Mouse (Mus musculus) cerebellum, postnatal 4 days (tissue): ENCODE data around the gene Lsm10.
A peak's percentile ranks its signal among the peaks of the same experiment; 100 is the strongest.
"Not testable (repeated sequence)": the region's sequence is repeated elsewhere in the genome, so short reads cannot be mapped to it uniquely, and the experiment has no call there.

Experiments
- DNase-seq, 2 experiments: peaks; one replicate each; pipeline ENCODE4 v3.0.0; 2022; ENCODE audit warnings: low spot score in 2 of 2, mixed read lengths in 1 of 2

Gene Lsm10

DNA sequence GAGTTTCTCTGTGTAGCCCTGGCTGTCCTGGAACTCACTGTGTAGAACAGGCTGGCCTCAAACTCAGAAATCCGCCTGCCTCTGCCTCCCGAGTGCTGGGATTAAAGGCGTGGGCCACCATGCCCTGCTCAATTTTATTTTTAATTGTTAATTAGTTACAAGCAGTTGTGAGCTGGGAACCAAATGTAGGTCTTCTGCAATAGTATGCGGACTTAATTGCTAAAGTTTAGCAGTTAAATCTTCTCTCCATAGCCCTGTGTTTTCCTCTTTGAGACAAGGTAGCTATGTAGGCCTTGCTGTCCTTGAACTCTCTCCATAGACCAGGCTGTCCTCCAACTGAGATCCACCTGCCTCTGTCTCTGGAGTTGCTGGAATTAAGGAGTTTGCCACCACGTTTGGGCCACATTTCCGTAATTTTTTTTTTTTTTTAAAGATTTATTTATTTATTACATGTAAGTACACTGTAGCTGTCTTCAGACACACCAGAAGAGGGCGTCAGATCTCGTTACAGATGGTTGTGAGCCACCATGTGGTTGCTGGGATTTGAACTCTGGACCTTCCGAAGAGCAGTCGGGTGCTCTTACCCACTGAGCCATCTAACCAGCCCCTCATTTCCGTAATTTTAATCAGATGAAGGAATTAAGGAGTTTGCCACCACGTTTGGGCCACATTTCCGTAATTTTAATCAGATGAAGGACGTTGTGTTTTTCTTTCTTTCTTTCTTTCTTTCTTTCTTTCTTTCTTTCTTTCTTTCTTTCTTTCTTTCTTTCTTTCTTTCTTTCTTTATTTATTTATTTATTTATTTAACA is 597 bp upstream of the Lsm10 start:
- not testable (repeated sequence) for DNase-seq

DNA sequence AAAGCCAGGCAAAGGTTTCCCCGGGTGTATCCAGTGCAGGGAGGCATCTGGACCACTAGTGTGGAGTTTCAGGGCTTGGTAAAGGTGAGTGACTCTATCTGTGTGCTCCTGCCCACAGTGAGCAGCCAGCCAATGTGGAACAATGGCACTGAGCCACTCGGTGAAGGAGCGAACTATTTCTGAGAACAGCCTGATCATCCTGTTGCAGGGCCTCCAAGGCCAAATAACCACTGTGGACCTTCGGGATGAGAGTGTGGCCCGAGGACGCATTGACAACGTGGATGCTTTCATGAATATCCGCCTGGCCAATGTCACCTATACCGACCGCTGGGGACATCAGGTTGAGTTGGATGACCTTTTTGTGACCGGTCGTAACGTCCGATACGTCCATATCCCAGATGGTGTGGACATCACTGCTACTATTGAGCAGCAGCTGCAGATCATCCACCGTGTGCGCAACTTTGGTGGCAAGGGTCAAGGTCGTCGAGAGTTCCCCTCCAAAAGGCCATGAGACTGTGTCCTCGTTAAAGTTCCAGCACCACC is 1.4 kb downstream of the Lsm10 start:
- DNase-seq = no peak

DNA sequence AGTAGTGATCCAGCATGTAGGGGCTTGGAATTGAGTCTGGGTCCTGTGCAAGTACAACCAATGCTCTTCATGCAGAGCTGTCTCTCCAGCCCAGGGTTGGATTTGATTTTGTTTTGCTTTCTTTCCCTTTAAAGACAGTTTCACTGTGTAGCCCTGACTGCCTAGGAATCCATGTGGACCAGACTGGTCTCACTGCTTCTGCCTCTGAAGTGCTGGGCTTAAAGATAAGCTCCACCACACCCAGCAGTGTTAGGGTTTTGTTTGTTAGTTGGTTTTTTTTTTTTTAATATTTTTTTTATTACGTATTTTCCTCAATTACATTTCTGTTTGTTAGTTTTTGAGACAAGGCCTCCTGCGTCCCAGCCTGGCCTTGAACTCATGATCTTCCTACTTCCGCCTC is 2.9 kb downstream of the Lsm10 start:
- no peak for DNase-seq

DNA sequence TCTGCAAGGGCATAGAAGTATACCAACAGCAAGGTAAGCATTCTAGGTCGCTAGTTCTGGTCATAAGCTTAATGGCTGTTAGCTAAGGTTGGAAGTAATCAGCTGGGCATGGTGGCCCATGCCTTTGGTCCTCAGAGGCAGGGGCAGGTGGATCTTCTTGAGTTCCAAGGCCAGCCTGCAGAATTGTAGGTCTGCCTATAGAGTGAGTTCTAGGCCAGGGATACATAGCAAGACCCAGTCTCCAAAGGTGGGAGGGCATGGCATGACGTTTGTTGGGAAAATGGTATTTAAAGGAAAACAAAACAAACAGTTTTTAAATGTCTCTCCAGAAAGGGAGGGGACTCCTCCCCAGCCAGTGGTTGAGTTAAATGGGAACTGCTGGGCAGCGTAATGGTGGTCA is 4.3 kb downstream of the Lsm10 start:
- no peak for DNase-seq

DNA sequence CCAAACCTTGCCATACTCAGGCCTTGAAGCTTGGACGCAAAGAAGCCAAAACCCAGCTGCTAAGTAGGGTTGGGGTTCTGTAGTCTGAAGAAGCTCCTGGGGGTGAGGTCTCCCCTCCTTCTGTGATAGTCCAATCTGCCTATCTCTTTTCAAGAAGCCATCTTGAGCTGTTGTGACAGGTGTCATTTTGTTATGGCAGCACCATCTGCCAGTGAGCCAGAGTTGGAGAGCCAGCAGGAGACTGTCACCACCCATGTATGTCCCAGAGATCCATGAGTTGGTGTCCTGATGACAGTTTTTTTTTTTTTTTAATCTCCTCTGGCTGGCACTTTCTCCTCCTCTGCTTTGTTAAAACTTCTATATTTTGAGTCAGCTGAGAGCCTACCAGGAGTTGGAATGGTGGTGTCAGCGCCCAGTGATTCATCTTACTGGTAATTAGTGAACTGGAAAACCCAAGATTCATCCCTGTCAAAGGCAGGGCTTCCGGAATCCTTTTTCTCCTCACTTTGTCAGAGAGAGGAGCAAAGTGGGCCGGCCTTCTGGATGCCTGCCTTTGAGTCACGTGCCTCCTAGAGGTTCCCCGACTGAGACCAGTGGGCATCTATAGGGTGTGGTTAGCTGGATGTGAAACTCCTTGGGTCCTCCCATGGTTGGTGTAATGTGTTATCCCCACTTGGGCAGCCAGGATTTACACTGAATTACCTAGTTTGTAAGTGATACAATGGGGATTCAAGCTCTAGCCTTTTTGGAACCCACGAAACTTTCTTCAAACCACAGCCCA is 5.8 kb downstream of the Lsm10 start:
- no peak for DNase-seq

DNA sequence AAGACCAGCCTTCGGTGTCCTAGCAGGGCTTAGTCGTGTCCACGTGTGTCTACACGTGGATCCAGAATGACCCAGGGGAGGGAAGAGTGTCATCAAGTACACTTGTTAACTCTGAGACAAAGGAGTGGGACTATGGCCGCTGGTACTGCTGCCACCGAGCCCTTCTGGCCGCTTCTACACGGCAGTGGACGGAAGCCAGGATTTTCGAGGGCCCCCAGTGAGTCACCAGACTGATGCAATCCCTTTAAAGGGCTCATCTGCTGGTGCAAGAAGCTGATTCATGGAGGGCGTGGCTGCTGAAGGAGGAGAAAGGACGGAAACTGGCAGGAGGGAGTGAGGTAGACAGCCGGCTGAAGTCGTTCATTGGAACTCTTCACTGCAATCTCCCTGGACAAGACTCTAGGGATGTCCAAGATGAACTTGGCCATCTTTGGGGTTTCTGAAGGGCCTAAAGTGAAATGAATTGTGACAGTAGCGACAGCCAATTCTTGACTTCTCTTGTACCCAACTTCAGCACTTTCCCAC is 6.7 kb downstream of the Lsm10 start:
- peak; percentile 44 to 80 for DNase-seq

DNA sequence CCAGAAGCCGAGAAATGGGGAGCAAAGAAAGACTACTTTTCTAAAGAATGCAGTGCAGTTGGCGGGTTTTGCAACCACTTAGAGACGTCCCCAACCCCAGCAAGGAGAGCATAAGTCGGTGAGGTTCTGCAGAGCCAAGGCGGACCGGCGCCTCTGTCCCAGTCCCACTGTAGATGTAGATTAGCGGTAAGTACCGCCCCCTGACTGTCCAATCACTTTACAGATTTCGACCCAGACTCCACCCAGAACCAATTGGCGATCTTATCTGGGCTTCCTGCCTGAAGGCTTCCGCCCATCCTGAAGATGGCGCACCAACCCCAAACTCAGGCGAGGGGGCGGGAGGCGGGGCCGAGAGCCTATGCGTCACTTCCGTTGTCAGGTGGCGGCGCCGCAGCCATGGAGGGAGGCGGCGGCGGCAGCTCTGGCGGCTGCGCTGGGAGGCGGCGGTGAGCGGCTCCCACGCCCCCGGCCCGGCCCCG is 7.2 kb downstream of the Lsm10 start, which contains the start of gene Stk40:
Gene Stk40, plus strand, starts transcription at position 368 of the 479 bp plus-strand sequence.
- peak; percentile 89 to 96 for DNase-seq

DNA sequence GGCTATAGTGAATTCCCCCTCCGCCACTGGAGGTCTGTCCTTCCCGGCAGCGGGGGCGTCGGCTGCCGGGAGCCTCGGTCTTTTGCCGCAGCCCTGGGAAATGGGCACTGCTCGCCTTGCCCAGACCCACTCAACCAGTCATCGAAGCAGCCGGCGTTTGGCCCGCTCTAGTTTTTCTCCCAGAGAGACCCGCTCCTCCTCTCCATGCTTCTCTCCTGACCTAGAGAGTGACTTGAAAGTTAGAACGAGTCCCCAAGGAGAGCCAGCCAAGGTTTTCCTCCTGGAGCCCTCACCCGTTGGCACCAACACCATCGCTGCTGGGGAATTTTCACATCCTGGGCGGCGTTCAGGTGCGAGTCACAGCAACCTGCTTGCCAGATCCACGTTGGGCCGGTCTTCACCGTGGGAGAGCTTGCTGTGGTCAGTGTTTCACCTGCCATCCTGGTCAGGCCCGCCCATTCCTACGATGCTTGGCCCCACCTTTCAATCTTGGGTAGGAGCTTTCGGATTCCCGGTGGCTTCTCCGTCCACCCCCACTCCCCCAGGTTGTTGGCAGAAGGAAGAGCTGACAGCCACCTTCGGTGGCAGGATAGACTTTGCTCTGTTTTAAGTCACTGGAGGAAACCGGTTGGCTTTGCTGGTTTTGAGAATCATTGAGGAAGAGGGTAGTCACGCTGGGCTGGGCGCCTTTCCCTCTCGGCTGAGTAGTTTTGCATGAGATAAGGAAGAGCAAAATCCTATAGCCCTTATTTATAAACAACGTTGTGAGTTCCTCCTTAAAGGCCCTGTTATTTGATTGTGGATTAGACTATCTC is 8.0 kb downstream of the Lsm10 start:
- peak in 1 of 2 experiments; percentile 44 for DNase-seq

DNA sequence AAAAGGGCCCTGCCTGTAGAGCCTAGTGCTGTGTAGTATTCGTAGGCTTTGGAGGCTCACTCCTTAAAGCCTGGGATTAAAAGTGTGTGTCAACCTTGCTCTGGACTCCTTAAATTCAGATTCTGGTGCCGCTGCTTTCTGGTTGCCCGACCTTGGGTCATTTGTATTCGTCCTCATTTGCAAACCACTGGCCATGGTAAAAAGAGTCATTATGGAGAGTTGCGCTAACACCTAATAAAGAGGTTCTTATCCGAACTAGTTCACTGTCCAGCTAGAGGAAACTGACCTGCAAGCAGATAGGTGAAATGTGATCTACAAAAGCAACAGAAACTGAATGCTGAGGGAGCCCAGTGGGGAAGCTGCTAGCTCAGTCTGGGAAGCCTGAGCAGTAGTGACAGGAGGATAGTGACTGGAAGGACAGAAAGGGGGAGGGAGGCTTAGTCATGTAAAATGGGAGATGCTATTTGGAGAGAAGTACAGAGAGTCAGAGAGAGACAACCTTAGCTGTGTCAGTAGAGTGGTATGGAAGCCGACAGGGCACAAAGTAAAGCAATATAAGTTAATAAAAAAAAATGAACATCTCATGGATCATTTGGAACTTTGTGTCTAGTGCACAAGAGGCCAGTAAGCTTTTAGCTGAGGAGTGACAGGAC is 8.8 kb downstream of the Lsm10 start:
- DNase-seq = no peak

DNA sequence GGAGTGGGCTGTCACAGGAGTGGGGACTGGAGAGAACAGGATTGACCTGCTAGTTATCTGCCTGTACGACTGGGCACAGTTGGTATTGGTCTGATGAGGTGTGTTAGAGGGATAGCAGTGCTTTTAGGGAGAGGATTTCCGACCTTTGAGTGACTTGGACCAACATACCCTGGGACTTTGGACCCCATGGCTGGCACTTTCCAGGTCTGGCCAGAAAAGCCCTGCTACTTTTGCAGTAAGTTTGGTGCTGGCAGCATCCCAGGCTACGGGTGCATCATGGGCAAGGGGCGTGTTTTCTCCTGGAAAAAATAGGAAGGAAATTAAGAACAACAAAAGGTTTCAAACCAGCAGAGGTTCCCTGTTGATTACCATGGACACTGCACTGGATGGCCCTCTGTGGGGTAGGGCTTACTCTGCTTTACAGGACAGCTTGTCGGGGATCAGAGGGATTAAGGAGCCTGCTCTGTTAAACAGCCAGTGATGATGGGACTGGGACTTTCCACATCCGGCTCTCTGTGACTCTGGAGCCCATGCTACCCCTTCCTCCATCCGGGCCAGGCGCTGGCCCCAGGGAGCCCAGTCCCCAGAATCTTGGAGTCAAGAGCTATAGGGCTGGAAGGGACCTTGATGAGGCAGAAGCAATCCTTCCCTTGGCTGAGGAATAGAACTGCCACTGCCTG is 11.8 kb downstream of the Lsm10 start:
- no peak for DNase-seq

DNA sequence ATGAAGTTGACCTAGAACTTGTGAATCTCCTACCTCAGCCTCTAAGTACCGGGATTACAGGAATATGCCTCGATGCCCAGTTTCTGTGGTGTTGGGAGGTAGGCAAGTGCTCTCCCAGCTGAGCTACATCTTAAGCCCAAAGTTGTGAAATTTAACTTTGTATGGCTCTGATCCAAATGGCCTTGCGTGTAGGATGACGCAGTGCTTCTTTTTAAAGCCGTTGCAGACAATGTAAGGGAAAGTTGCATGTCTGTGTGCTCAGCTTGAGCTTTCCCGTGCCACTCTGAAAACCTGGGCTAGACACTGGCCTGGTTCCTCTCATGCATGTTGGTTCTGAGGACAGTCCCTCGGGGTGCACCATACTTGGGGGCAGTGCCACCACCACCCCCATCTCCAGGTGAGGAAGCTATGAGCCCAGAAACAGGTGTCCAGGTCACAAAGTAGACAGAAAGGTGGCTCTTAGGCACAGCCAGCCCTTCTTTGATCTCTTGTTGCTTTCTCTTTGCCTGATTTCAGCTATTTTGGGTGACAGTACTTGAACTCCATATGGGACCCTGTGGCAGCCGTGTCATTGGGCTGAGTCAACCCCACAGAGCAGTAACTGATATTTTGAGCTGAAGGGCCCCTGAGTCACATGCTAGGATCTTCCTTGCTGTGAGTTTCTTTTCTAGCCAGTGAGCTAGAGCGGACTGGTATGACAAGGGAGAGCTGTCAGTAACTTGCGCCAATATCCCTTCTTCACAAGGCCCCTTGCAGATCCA is 13.4 kb downstream of the Lsm10 start:
- DNase-seq = no peak

DNA sequence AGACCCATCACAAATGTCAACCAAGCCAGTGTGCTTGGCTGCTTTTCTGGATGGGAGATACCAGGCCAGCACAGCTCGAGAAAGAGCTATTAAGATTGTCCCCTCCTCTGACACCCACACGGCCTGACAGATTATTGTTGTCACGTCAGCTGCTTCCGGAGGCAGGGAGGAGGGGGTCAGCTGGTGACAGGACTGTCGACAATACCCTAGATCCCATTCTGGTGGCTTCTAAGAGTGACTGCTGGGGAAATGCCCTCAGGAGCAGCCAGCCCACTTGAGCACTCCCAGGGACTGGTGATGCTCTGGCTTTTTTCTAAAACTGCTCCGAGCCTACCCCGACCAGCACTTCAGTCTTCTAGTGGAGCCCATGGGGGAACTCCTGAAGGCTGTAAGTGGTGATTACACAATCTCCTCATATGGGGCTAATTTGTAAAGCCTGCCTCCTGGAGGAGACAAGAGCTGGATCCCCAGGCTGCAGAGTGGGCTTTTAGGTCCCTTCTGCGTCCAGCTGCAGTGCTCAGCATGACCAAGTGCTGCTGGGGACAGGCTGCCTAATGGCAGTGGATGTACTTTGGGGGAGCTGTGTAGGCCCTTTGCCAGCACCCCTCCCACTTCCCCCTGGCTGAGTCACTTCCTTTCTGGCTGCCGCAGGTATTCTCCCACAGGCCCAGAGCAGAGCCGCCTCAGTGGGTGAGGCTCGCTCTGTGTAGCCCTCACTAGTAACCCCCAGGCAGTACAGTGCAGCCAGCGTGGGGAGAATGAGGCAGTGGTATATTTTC is 14.1 kb downstream of the Lsm10 start:
- no peak for DNase-seq

DNA sequence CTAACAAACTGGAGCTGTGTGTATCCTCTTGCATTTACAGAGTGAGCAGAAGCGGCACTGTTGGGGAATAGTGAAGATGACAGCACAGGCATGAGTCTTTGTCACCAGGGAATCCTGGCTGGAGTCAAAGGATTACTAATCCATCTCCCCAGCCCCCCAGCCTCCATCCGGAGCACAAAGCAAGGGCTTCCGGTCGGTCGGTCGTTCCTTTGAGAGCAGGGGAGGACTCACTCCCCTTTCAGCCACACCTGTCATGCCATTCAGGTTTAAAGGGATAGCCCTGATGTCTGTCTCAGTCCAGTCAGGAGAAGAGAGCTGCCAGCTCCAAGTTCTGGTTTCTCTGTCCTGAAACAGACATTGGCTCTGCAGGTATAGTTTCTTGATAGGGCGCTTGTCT is 14.7 kb downstream of the Lsm10 start:
- DNase-seq = no peak

DNA sequence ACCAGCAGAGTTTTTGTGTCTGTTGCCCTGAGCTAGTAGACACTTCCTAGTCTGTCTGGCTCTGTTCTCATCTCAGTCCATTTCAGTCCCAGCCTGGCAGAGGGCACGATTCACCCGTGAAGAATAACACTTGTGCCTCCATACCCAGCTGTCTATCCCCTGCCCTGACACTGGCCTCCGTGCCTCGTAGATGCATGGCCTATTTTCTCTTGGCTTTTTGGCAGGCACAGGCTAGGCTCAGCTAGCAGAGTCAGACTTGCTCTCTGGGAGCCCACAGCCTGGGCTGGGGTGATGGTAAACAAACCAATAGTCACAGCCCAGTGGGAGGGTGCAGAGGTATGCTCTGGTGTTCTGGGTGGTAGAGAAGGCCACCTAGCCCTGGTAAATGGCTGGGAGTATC is 16.8 kb downstream of the Lsm10 start:
- no peak for DNase-seq

DNA sequence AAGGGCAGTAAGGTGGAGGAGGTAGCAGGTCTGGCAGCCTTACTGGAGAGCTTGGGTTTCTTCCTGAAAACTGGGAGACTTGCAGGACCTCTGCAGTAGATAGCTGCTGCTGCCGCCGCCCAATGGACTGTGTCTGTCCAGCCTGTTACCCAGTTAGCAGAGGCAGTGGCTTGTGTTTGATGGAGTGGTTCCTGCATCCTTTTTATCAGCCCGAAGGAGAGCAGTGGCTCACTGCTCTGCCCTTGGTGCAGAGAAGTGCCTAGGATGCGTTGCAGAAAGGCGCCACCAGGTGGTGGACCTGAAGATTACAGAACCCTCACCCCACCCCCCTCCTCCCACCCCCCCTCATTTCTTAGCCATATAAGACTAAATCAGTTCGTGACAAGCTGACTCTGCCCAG is 17.5 kb downstream of the Lsm10 start:
- peak in 1 of 2 experiments; percentile 56 for DNase-seq

DNA sequence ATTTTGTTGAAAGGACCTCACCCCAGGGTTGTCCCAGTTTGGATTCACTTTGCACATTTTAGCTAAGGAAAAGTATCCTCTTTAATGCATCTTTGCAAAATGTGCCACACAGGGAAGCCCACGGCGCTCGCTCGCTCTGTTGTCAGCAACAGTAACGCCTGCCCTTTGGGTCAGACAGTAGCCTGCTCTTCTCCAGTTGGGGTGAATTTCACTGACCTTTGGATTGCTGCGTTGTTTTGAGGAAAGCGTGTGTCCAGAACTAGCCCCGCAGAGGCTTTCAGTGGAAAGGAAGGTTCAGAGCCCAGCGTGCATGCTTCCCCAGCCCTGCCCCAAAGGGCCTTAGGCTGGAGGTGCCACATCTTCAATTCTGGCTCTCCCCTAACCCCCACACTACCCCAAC is 19.0 kb downstream of the Lsm10 start:
- no peak for DNase-seq

DNA sequence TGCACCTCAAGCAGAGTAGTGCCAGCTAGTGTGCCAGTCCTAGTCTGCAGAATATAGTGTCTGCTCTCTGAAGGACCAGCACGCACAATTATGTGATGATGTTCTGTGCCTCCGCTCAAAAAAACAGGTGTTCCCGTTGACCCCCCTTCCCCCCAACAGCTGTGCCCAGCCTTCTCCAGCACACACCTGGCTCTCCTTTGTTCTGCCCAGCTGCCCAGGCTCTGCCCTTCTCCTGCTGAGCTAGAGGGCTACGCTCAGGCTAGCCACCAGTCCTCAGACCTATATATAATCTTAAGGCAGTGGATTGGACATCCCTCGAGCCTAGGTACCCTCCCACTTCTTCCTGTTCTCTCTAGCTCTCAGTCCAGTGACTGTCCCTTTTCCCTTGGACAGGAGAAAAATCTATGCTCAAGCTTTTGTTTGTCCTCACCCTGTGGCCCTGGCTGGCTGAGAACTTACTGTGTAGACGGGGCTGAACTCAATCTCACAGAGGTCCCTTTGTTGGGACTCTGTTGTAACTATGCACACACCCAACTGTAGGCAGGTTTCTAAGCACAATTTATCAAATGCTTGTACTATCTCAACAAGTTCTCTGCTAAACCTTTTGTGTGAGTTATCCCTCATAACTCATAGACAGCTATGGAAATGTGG is 19.6 kb downstream of the Lsm10 start:
- DNase-seq = no peak

DNA sequence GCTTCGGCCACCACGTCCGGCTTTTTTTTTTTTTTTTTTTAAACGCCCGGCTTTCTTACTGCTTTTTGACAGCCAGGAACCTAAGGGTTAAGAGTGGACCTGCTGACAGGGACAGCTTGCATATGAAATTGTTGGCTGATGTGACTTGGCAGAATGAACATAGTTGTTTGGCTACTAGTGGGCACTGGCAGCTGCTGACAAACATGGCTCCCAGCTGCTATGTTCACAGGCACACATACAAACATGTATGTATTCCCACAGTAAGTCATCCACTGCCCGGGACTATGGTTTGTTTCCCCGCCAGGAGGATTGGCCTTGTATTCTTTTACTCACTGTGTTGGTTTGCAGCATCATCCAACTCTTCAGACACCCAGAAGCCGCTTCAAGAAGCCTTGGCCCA is 20.7 kb downstream of the Lsm10 start:
- no peak for DNase-seq
